Mouse (Mus musculus): Measurements from ENCODE around the gene Mdfi. TPM values are rescaled to one million over a fixed set of nuclear protein-coding genes. Genes with fewer than 3 reads are reported as not detected.

The Mdfi gene
- polyA plus RNA-seq, 1 experiment from 2014 or later: 6.2 TPM

GRCm38 (mm10) chr17:47805047-47805835 lies 29.2 kb downstream of the Mdfi start:
- 48% methylated on average over 13 of the region's 13 CpGs for WGBS
- Histone ChIP-seq H3K4me1 (replicated peaks; ENCODE audit: control insufficient read depth, insufficient read depth) (peaks cover 4% of the 10 kb centered on the region; the same call in 1 of the 2 replicates), H3K4me3 (ENCODE audit: low read depth, low read length) (no peak overlapping the region), H3K9ac (ENCODE audit: low read length) (no peak overlapping the region), H3K27me3 (ENCODE audit: control insufficient read depth, insufficient read depth, low read length) (no peaks in the 10 kb centered on the region), H3K4me2 (replicated peaks; ENCODE audit: low read depth) (no peak overlapping the region), H3K36me3 (ENCODE audit: control insufficient read depth, insufficient read depth, low read length) (no peaks in the 10 kb centered on the region), H3K9me3 (ENCODE audit: control insufficient read depth, low read length) (no peaks in the 10 kb centered on the region), H3K27ac (replicated peaks) (peak overlapping the region; percentile 53; the same call in 1 of the 2 replicates)
- ATAC-seq (ENCODE audit: low FRiP score, low TSS enrichment): peak; percentile 54
- peak; percentile 51 for DNase-seq (ENCODE audit: low spot score)
- no peak for TF ChIP-seq CTCF (IDR thresholded peaks at IDR 0.05; ENCODE audit: low read depth)
- no peak for TF ChIP-seq EP300 (optimal IDR thresholded peaks at IDR 0.05)

DNA sequence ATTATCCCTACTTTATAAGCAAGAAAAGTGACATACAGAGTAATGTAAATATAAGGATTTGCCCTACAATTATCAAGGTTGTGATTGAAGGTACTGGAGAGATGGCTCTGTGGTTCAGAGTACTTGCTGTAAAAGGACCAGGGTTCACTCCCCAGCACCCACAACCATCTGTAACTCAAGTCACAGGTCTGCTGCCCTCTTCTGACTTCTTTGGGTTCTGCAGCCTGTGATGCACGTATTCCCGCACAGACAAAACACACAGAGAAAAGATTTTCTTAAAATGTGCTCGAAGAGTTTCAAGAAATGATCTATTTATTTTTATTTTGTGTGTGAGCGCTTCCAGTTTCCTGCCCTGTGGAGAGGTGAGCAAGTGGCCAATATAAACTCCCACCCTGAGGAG lies 30.8 kb downstream of the Mdfi start:
- no peak for DNase-seq (ENCODE audit: low spot score)
- ATAC-seq (ENCODE audit: low FRiP score, low TSS enrichment): no peak
- no peak overlapping the region for H3K4me3 ChIP-seq (ENCODE audit: low read depth, low read length)
- 97% methylated on average over 4 of the region's 4 CpGs for WGBS
- no peaks in the 10 kb centered on the region for H3K9me3 ChIP-seq (ENCODE audit: control insufficient read depth, low read length)
- H3K36me3 ChIP-seq (ENCODE audit: control insufficient read depth, insufficient read depth, low read length): no peaks in the 10 kb centered on the region
- no peak overlapping the region for H3K9ac ChIP-seq (ENCODE audit: low read length)
- no peak overlapping the region for H3K4me2 ChIP-seq (replicated peaks; ENCODE audit: low read depth)
- H3K27me3 ChIP-seq (ENCODE audit: control insufficient read depth, insufficient read depth, low read length): no peaks in the 10 kb centered on the region
- H3K27ac ChIP-seq (replicated peaks): no peak overlapping the region
- H3K4me1 ChIP-seq (replicated peaks; ENCODE audit: control insufficient read depth, insufficient read depth): peaks cover 4% of the 10 kb centered on the region; the same call in 1 of the 2 replicates
- TF ChIP-seq EP300 (optimal IDR thresholded peaks at IDR 0.05) (no peak), CTCF (IDR thresholded peaks at IDR 0.05; ENCODE audit: low read depth) (peak; percentile 20; the same call in 1 of the 2 replicates)

- H3K4me2 ChIP-seq (replicated peaks; ENCODE audit: low read depth): no peak overlapping the region
- H3K4me1 ChIP-seq (replicated peaks; ENCODE audit: control insufficient read depth, insufficient read depth): peaks cover 4% of the 10 kb centered on the region; the same call in 1 of the 2 replicates
- H3K9me3 ChIP-seq (ENCODE audit: control insufficient read depth, low read length): no peaks in the 10 kb centered on the region
- TF ChIP-seq CTCF (IDR thresholded peaks at IDR 0.05; ENCODE audit: low read depth): no peak
- TF ChIP-seq EP300 (optimal IDR thresholded peaks at IDR 0.05): no peak
- no peak overlapping the region for H3K4me3 ChIP-seq (ENCODE audit: low read depth, low read length)
- DNase-seq (ENCODE audit: low spot score) (no peak), ATAC-seq (ENCODE audit: low FRiP score, low TSS enrichment) (no peak)
- no peak overlapping the region for H3K9ac ChIP-seq (ENCODE audit: low read length)
- H3K27me3 ChIP-seq (ENCODE audit: control insufficient read depth, insufficient read depth, low read length): no peaks in the 10 kb centered on the region
- no peaks in the 10 kb centered on the region for H3K36me3 ChIP-seq (ENCODE audit: control insufficient read depth, insufficient read depth, low read length)
- H3K27ac ChIP-seq (replicated peaks): no peak overlapping the region
- 12% methylated on average over 8 of the region's 8 CpGs for WGBS
These were observed 31.7 kb downstream of the Mdfi start for GRCm38 (mm10) chr17:47802806-47803205.

- no peak overlapping the region for H3K4me2 ChIP-seq (replicated peaks; ENCODE audit: low read depth)
- 73% methylated on average over 9 of the region's 9 CpGs for WGBS
- no peak for DNase-seq (ENCODE audit: low spot score)
These were observed 37.1 kb downstream of the Mdfi start for GRCm38 (mm10) chr17:47797383-47797782.

GRCm38 (mm10) chr17:47796968-47797367 lies 37.5 kb downstream of the Mdfi start:
- no peak for TF ChIP-seq EP300 (optimal IDR thresholded peaks at IDR 0.05)
- peak; percentile 53 for TF ChIP-seq CTCF (IDR thresholded peaks at IDR 0.05; ENCODE audit: low read depth)
- no peaks in the 10 kb centered on the region for H3K4me1 ChIP-seq (replicated peaks; ENCODE audit: control insufficient read depth, insufficient read depth)

More at GRCm38 (mm10) chr17:47797383-47797782, 37.1 kb downstream of the Mdfi start:
- no peaks in the 10 kb centered on the region for H3K36me3 ChIP-seq (ENCODE audit: control insufficient read depth, insufficient read depth, low read length)
- TF ChIP-seq EP300 (optimal IDR thresholded peaks at IDR 0.05): no peak
- TF ChIP-seq CTCF (IDR thresholded peaks at IDR 0.05; ENCODE audit: low read depth): no peak
- H3K9me3 ChIP-seq (ENCODE audit: control insufficient read depth, low read length): no peaks in the 10 kb centered on the region
- H3K27me3 ChIP-seq (ENCODE audit: control insufficient read depth, insufficient read depth, low read length): no peaks in the 10 kb centered on the region
- no peak overlapping the region for H3K9ac ChIP-seq (ENCODE audit: low read length)
- H3K4me1 ChIP-seq (replicated peaks; ENCODE audit: control insufficient read depth, insufficient read depth): no peaks in the 10 kb centered on the region
- H3K27ac ChIP-seq (replicated peaks): no peak overlapping the region
- no peak overlapping the region for H3K4me3 ChIP-seq (ENCODE audit: low read depth, low read length)
- ATAC-seq (ENCODE audit: low FRiP score, low TSS enrichment): no peak

GRCm38 (mm10) chr17:47796156-47796816 lies 38.2 kb downstream of the Mdfi start:
- no peak for ATAC-seq (ENCODE audit: low FRiP score, low TSS enrichment)
- H3K9ac ChIP-seq (ENCODE audit: low read length): no peak overlapping the region
- no peak overlapping the region for H3K4me2 ChIP-seq (replicated peaks; ENCODE audit: low read depth)
- 65% methylated on average over 16 of the region's 16 CpGs for WGBS
- no peak for DNase-seq (ENCODE audit: low spot score)
- no peaks in the 10 kb centered on the region for H3K9me3 ChIP-seq (ENCODE audit: control insufficient read depth, low read length)
- H3K4me1 ChIP-seq (replicated peaks; ENCODE audit: control insufficient read depth, insufficient read depth): no peaks in the 10 kb centered on the region
- H3K4me3 ChIP-seq (ENCODE audit: low read depth, low read length): no peak overlapping the region
- no peaks in the 10 kb centered on the region for H3K36me3 ChIP-seq (ENCODE audit: control insufficient read depth, insufficient read depth, low read length)
- no peak for TF ChIP-seq EP300 (optimal IDR thresholded peaks at IDR 0.05)
- TF ChIP-seq CTCF (IDR thresholded peaks at IDR 0.05; ENCODE audit: low read depth): no peak
- H3K27me3 ChIP-seq (ENCODE audit: control insufficient read depth, insufficient read depth, low read length): no peaks in the 10 kb centered on the region
- no peak overlapping the region for H3K27ac ChIP-seq (replicated peaks)

More at GRCm38 (mm10) chr17:47796968-47797367, 37.5 kb downstream of the Mdfi start:
- no peak overlapping the region for H3K4me3 ChIP-seq (ENCODE audit: low read depth, low read length)
- ATAC-seq (ENCODE audit: low FRiP score, low TSS enrichment): no peak
- 60% methylated on average over 4 of the region's 4 CpGs for WGBS
- no peak overlapping the region for H3K9ac ChIP-seq (ENCODE audit: low read length)
- DNase-seq (ENCODE audit: low spot score): no peak
- H3K4me2 ChIP-seq (replicated peaks; ENCODE audit: low read depth): no peak overlapping the region
- H3K27ac ChIP-seq (replicated peaks): no peak overlapping the region
- H3K36me3 ChIP-seq (ENCODE audit: control insufficient read depth, insufficient read depth, low read length): no peaks in the 10 kb centered on the region
- H3K27me3 ChIP-seq (ENCODE audit: control insufficient read depth, insufficient read depth, low read length): no peaks in the 10 kb centered on the region
- H3K9me3 ChIP-seq (ENCODE audit: control insufficient read depth, low read length): no peaks in the 10 kb centered on the region

Data from stomach, postnatal 0 days (tissue).